ENCODE assay signal across 19 mouse cellular contexts in the genomic region with DNA sequence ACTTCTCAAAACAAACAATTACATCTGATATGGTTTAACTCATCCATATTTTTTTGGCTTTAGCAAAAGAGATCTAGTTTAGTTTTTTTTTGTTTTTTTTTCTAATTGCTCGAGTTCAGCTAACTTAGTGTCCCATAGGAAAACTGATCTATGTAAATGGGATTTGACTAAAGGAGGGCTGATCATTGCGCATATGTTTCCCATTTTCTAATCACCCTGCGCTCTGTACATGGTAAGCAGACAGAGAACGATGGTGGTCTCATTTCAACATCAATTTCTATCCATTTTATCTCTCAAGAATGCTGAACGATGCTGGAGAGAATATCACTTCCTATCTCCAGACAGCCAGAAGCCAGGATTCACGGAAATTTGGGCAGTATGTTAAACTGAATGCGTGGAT. TPM values are rescaled to one million over a fixed set of nuclear protein-coding genes. Genes with fewer than 3 reads are reported as not detected.
DNase-seq lines count a peak whose midpoint lies in the region; ATAC-seq lines count a peak whose summit lies in the region.
"Had no signal": no experiment of that assay in that cellular context is flagged by ENCODE, and none has a peak within 500 bp of the region (broad histone marks: within the 10 kb centered on the region; RNA-seq: fewer than 3 reads in every experiment).

No protein-coding gene starts in this region.

- H3K4me3 ChIP-seq in embryonic facial prominence, embryonic 11.5 days (ENCODE audit: low read depth, low read length), result no peak overlapping the region
- no peak overlapping the region for H3K4me3 ChIP-seq in embryonic facial prominence, embryonic 10.5 days
- no peak overlapping the region for H3K4me3 ChIP-seq in embryonic facial prominence, embryonic 14.5 days (ENCODE audit: low read depth, low read length)

- H3K9me3 ChIP-seq in embryonic facial prominence, embryonic 11.5 days (replicated peaks; ENCODE audit: control insufficient read depth, low read length), result no peaks in the 10 kb centered on the region
- H3K9me3 ChIP-seq in embryonic facial prominence, embryonic 10.5 days, result no peaks in the 10 kb centered on the region
- no peaks in the 10 kb centered on the region for H3K9me3 ChIP-seq in embryonic facial prominence, embryonic 14.5 days (ENCODE audit: control insufficient read depth, low read length)
- H3K9me3 ChIP-seq: G1E had no signal

- H3K4me1 ChIP-seq in embryonic facial prominence, embryonic 11.5 days (ENCODE audit: control insufficient read depth, insufficient read depth, low read length), result no peaks in the 10 kb centered on the region
- peaks cover 9% of the 10 kb centered on the region for H3K4me1 ChIP-seq in embryonic facial prominence, embryonic 10.5 days
- no peaks in the 10 kb centered on the region for H3K4me1 ChIP-seq in embryonic facial prominence, embryonic 14.5 days (ENCODE audit: control insufficient read depth, insufficient read depth, low read length)

- peak; percentile 57 for DNase-seq in embryonic facial prominence, embryonic 11.5 days (ENCODE audit: low spot score)
- DNase-seq in embryonic facial prominence, embryonic 10.5 days (ENCODE audit: low spot score), result no peak
- DNase-seq in embryonic facial prominence, embryonic 14.5 days (ENCODE audit: low spot score), result peak; percentile 68
- DNase-seq in frontal cortex, postnatal 36 days (ENCODE audit: low spot score in 2 of 2), result no peak
- DNase-seq: adrenal gland, adult 2 months; adrenal gland, adult 8-10 months; adrenal gland, postnatal 10 days; adrenal gland, postnatal 14 days; adrenal gland, postnatal 25 days; adrenal gland, postnatal 36 days; B cell, adult 2 months; cerebellum, adult 11 months; cerebellum, adult 11-12 months; cerebellum, adult 18-20 months had no signal

- H3K27me3 ChIP-seq in embryonic facial prominence, embryonic 11.5 days (ENCODE audit: control insufficient read depth, insufficient read depth, low read length), result no peaks in the 10 kb centered on the region
- H3K27me3 ChIP-seq in embryonic facial prominence, embryonic 10.5 days (replicated peaks; ENCODE audit: low read depth, poor library complexity, severe bottlenecking), result no peaks in the 10 kb centered on the region
- no peaks in the 10 kb centered on the region for H3K27me3 ChIP-seq in embryonic facial prominence, embryonic 14.5 days (replicated peaks; ENCODE audit: control insufficient read depth, insufficient read depth, low read length)
- H3K27me3 ChIP-seq: CH12.LX, Patski had no signal

- WGBS in embryonic facial prominence, embryonic 11.5 days, result 51% methylated on average over 7 of the region's 7 CpGs
- 59% methylated on average over 7 of the region's 7 CpGs for WGBS in embryonic facial prominence, embryonic 10.5 days
- WGBS in embryonic facial prominence, embryonic 14.5 days, result 50% methylated on average over 7 of the region's 7 CpGs

- ATAC-seq in embryonic facial prominence, embryonic 11.5 days (replicated peaks; ENCODE audit: insufficient number of reproducible peaks, low FRiP score, low TSS enrichment, low read depth), result no peak
- no peak for ATAC-seq in embryonic facial prominence, embryonic 14.5 days (ENCODE audit: low read depth)
- ATAC-seq: activated CD4-positive, CD25-positive, alpha-beta regulatory T cell, adult 4 months; CD4-positive, CD25-positive, alpha-beta regulatory T cell, adult 4 months; Patski had no signal

- no peaks in the 10 kb centered on the region for H3K36me3 ChIP-seq in embryonic facial prominence, embryonic 11.5 days (replicated peaks; ENCODE audit: control insufficient read depth, insufficient read depth, low read depth, low read length)
- no peaks in the 10 kb centered on the region for H3K36me3 ChIP-seq in embryonic facial prominence, embryonic 10.5 days (replicated peaks)
- H3K36me3 ChIP-seq in embryonic facial prominence, embryonic 14.5 days (ENCODE audit: control insufficient read depth, insufficient read depth, low read length), result no peaks in the 10 kb centered on the region
- H3K36me3 ChIP-seq: G1E had no signal

- no peak overlapping the region for H3K4me2 ChIP-seq in embryonic facial prominence, embryonic 11.5 days (ENCODE audit: low read depth, low read length)
- no peak overlapping the region for H3K4me2 ChIP-seq in embryonic facial prominence, embryonic 14.5 days (ENCODE audit: low read depth, low read length)

- H3K9ac ChIP-seq in embryonic facial prominence, embryonic 11.5 days (replicated peaks; ENCODE audit: low read length), result no peak overlapping the region
- H3K9ac ChIP-seq in embryonic facial prominence, embryonic 14.5 days (ENCODE audit: low read depth, low read length), result no peak overlapping the region

- no peak overlapping the region for H3K27ac ChIP-seq in embryonic facial prominence, embryonic 11.5 days (replicated peaks; ENCODE audit: low read depth, low read length)
- H3K27ac ChIP-seq in embryonic facial prominence, embryonic 10.5 days (replicated peaks), result no peak overlapping the region
- no peak overlapping the region for H3K27ac ChIP-seq in embryonic facial prominence, embryonic 14.5 days (replicated peaks; ENCODE audit: low read depth, low read length)

RNA-seq across cellular contexts. Expression of gene Gdnf, which starts 43.5 kb away (rescaled TPM):
- polyA plus RNA-seq in embryonic facial prominence, embryonic 11.5 days (2014; fragmentation: Nextera tagmentation; extraction: Ambion mirVana), result 0.70 and 1.1 TPM in 2 replicates
- polyA plus RNA-seq in embryonic facial prominence, embryonic 10.5 days (2016; fragmentation: Nextera tagmentation; extraction: Ambion mirVana), result 0.58 and 0.92 TPM in 2 replicates
- 0.89 and 1.2 TPM in 2 replicates for polyA plus RNA-seq in embryonic facial prominence, embryonic 14.5 days (2014; fragmentation: Nextera tagmentation; extraction: Ambion mirVana)
- polyA plus RNA-seq: activated CD4-positive, CD25-positive, alpha-beta regulatory T cell, adult 4 months; CD4-positive, CD25-positive, alpha-beta regulatory T cell, adult 4 months; G1E had no signal

Comparison
In these comparisons a context has a peak if more than half of its experiments do, and no peak if none do; other contexts are left out.
1. DNase-seq: peak in embryonic facial prominence, embryonic 11.5 days (single experiment) and embryonic facial prominence, embryonic 14.5 days (single experiment); none in embryonic facial prominence, embryonic 10.5 days (single experiment) and frontal cortex, postnatal 36 days (0 of 2).